Comparison of ENCODE assay signal across 8 mouse cellular contexts in the genomic region with DNA sequence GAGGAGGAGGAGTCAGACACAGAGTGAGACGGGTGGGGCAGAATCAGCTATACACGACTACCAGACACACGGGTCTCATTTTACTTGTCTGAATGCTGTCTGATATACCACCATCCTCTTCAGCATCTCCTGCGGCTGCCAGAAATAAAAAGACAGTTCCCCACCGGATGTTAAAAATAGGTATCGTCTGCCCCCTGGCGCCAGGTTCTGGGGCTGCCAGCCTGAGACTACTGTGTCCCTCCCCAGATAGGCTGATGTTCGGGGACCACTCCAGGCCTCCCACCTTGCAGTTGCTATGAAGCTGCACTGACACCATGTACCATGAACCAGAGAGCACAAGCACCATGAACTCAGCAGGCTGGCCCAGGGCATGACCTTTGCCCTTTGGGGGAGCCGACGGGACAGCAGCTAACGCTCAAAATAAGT. TPM values are rescaled to one million over a fixed set of nuclear protein-coding genes. Genes with fewer than 3 reads are reported as not detected.
DNase-seq lines count a peak whose midpoint lies in the region; ATAC-seq and TF ChIP-seq lines count a peak whose summit lies in the region.

No protein-coding gene starts in this region.

- TF ChIP-seq EP300 in heart, postnatal 0 days (IDR thresholded peaks at IDR 0.05; ENCODE audit: low read depth), result no peak

- H3K4me3 ChIP-seq in heart, postnatal 0 days (ENCODE audit: low read depth, low read length), result no peak overlapping the region
- no peak overlapping the region for H3K4me3 ChIP-seq in heart, embryonic 10.5 days
- H3K4me3 ChIP-seq in cerebellum, adult 2 months (replicated peaks; ENCODE audit: insufficient read depth, low read depth, low read length), result no peak overlapping the region
- H3K4me3 ChIP-seq in midbrain, embryonic 10.5 days, result no peak overlapping the region

- ATAC-seq in heart, postnatal 0 days (ENCODE audit: insufficient read depth, low read depth), result no peak

- no peak overlapping the region for H3K4me2 ChIP-seq in heart, postnatal 0 days (ENCODE audit: low read depth, low read length)

- no peak for DNase-seq in heart, postnatal 0 days (ENCODE audit: low spot score)
- DNase-seq in heart, embryonic 10.5 days (ENCODE audit: low spot score), result no peak
- peak; percentile 66 to 67 for DNase-seq in B cell, adult 2 months
- peak; percentile 50 to 71 for DNase-seq in cerebellum, adult 2 months
- DNase-seq in forelimb bud, embryonic 11.5 days (ENCODE audit: low read depth, low spot score), result peak; percentile 38
- DNase-seq in layer of hippocampus, adult 9-10 months (ENCODE audit: low spot score), result peak; percentile 41
- DNase-seq in midbrain, embryonic 10.5 days (ENCODE audit: low spot score), result peak; percentile 44
- peak; percentile 47 for DNase-seq in thymus, postnatal 0 days (ENCODE audit: low spot score)

- TF ChIP-seq POLR2A in cerebellum, adult 2 months (IDR thresholded peaks at IDR 0.05; ENCODE audit: borderline replicate concordance, insufficient read depth, low read length), result no peak

- no peaks in the 10 kb centered on the region for H3K4me1 ChIP-seq in heart, postnatal 0 days (ENCODE audit: control insufficient read depth, insufficient read depth)
- peaks cover 25% of the 10 kb centered on the region for H3K4me1 ChIP-seq in heart, embryonic 10.5 days
- no peaks in the 10 kb centered on the region for H3K4me1 ChIP-seq in cerebellum, adult 2 months (ENCODE audit: control insufficient read depth, insufficient read depth, low read length)
- H3K4me1 ChIP-seq in midbrain, embryonic 10.5 days, result peaks cover 20% of the 10 kb centered on the region

- no peaks in the 10 kb centered on the region for H3K9me3 ChIP-seq in heart, postnatal 0 days (replicated peaks; ENCODE audit: control insufficient read depth, low read length)
- H3K9me3 ChIP-seq in heart, embryonic 10.5 days, result no peaks in the 10 kb centered on the region
- no peaks in the 10 kb centered on the region for H3K9me3 ChIP-seq in midbrain, embryonic 10.5 days (replicated peaks)

- H3K27ac ChIP-seq in heart, postnatal 0 days (ENCODE audit: low read depth), result no peak overlapping the region
- H3K27ac ChIP-seq in heart, embryonic 10.5 days, result no peak overlapping the region
- H3K27ac ChIP-seq in cerebellum, adult 2 months (ENCODE audit: insufficient read depth, low read length), result no peak overlapping the region
- no peak overlapping the region for H3K27ac ChIP-seq in midbrain, embryonic 10.5 days (replicated peaks)

- WGBS in heart, postnatal 0 days, result 36% methylated on average over 11 of the region's 11 CpGs
- 41% methylated on average over 11 of the region's 11 CpGs for WGBS in heart, embryonic 10.5 days
- WGBS in cerebellum, adult 2 months, result 47% methylated on average over 11 of the region's 11 CpGs
- WGBS in midbrain, embryonic 10.5 days, result 53% methylated on average over 11 of the region's 11 CpGs

- no peak overlapping the region for H3K9ac ChIP-seq in heart, postnatal 0 days (replicated peaks; ENCODE audit: low read depth, low read length)

- H3K36me3 ChIP-seq in heart, postnatal 0 days (replicated peaks; ENCODE audit: control insufficient read depth, insufficient read depth, low read length), result no peaks in the 10 kb centered on the region
- H3K36me3 ChIP-seq in heart, embryonic 10.5 days, result no peaks in the 10 kb centered on the region
- H3K36me3 ChIP-seq in midbrain, embryonic 10.5 days, result no peaks in the 10 kb centered on the region

- peak; percentile 60 for TF ChIP-seq CTCF in heart, postnatal 0 days (IDR thresholded peaks at IDR 0.05; ENCODE audit: low read depth)
- TF ChIP-seq CTCF in cerebellum, adult 2 months (IDR thresholded peaks at IDR 0.05; ENCODE audit: borderline replicate concordance, insufficient read depth, low read depth, low read length), result peak; percentile 68

- H3K27me3 ChIP-seq in heart, postnatal 0 days (ENCODE audit: control insufficient read depth, insufficient read depth, low read length), result no peaks in the 10 kb centered on the region
- peaks cover 20% of the 10 kb centered on the region for H3K27me3 ChIP-seq in heart, embryonic 10.5 days (ENCODE audit: insufficient read depth, poor library complexity, severe bottlenecking)
- H3K27me3 ChIP-seq in cerebellum, adult 2 months (ENCODE audit: control insufficient read depth, insufficient read depth, low read length), result no peaks in the 10 kb centered on the region
- H3K27me3 ChIP-seq in midbrain, embryonic 10.5 days (ENCODE audit: low read depth, poor library complexity, severe bottlenecking), result 0 out of 2 replicates have a peak, but pooled peaks cover 6% of the 10 kb centered on the region

RNA-seq across cellular contexts. Expression of a gene that starts 24.2 kb away (rescaled TPM):
- 46.7 and 54.9 TPM in 2 replicates for total RNA-seq in heart, postnatal 0 days (2014; rRNA removed; ENCODE audit: low replicate concordance)
- 28.1 and 29.6 TPM in 2 replicates for polyA plus RNA-seq in heart, postnatal 0 days (2015; fragmentation: Nextera tagmentation; extraction: Ambion mirVana)
- polyA plus RNA-seq in heart, embryonic 10.5 days (2016; fragmentation: Nextera tagmentation; extraction: Ambion mirVana), result 3.9 and 4.5 TPM in 2 replicates
- 57.1 and 64.5 TPM in 2 replicates for polyA plus RNA-seq in cerebellum, adult 2 months (2012; rRNA removed)
- 0.70 and 0.74 TPM in 2 replicates for polyA plus RNA-seq in midbrain, embryonic 10.5 days (2016; fragmentation: Nextera tagmentation; extraction: Ambion mirVana)
- polyA plus RNA-seq in thymus, postnatal 0 days (2015; fragmentation: Nextera tagmentation; extraction: Ambion mirVana), result 1.0 and 1.1 TPM in 2 replicates

RNA-seq across cellular contexts. Expression of a gene that starts 34.2 kb away (rescaled TPM):
- 1.3 and 5.5 TPM in 2 replicates for total RNA-seq in heart, postnatal 0 days (2014; rRNA removed; ENCODE audit: low replicate concordance)
- polyA plus RNA-seq in heart, postnatal 0 days (2015; fragmentation: Nextera tagmentation; extraction: Ambion mirVana), result 1.9 and 2.7 TPM in 2 replicates
- polyA plus RNA-seq in heart, embryonic 10.5 days (2016; fragmentation: Nextera tagmentation; extraction: Ambion mirVana), result 2.0 and 3.0 TPM in 2 replicates
- polyA plus RNA-seq in cerebellum, adult 2 months (2012; rRNA removed), result 0.13 and 0.16 TPM in 2 replicates
- 3.7 and 4.3 TPM in 2 replicates for polyA plus RNA-seq in midbrain, embryonic 10.5 days (2016; fragmentation: Nextera tagmentation; extraction: Ambion mirVana)
- 0.32 and 0.46 TPM in 2 replicates for polyA plus RNA-seq in thymus, postnatal 0 days (2015; fragmentation: Nextera tagmentation; extraction: Ambion mirVana)

RNA-seq across cellular contexts. Expression of a gene that starts 36.7 kb away (rescaled TPM):
- total RNA-seq in heart, postnatal 0 days (2014; rRNA removed; ENCODE audit: low replicate concordance), result not detected in 2 replicates
- not detected in 2 replicates for polyA plus RNA-seq in heart, postnatal 0 days (2015; fragmentation: Nextera tagmentation; extraction: Ambion mirVana)
- not detected in 2 replicates for polyA plus RNA-seq in heart, embryonic 10.5 days (2016; fragmentation: Nextera tagmentation; extraction: Ambion mirVana)
- polyA plus RNA-seq in cerebellum, adult 2 months (2012; rRNA removed), result 0.03 and 0.08 TPM in 2 replicates
- 0.06 TPM in 1 of 2 replicates, not detected in the other for polyA plus RNA-seq in midbrain, embryonic 10.5 days (2016; fragmentation: Nextera tagmentation; extraction: Ambion mirVana)
- polyA plus RNA-seq in thymus, postnatal 0 days (2015; fragmentation: Nextera tagmentation; extraction: Ambion mirVana), result 0.12 and 0.15 TPM in 2 replicates

Comparison
In these comparisons a context has a peak if more than half of its experiments do, and no peak if none do; other contexts are left out.
1. DNase-seq: peak in B cell, adult 2 months (2 of 2), cerebellum, adult 2 months (2 of 2), forelimb bud, embryonic 11.5 days (single experiment), layer of hippocampus, adult 9-10 months (single experiment), midbrain, embryonic 10.5 days (single experiment) and thymus, postnatal 0 days (single experiment); none in heart, postnatal 0 days (single experiment) and heart, embryonic 10.5 days (single experiment).